Mouse (Mus musculus): Measurements from ENCODE around the gene St3gal3. TPM values are rescaled to one million over a fixed set of nuclear protein-coding genes. Genes with fewer than 3 reads are reported as not detected.

St3gal3 gene
- polyA plus RNA-seq, 1 experiment from 2014 or later, result 5.1 TPM

DNA sequence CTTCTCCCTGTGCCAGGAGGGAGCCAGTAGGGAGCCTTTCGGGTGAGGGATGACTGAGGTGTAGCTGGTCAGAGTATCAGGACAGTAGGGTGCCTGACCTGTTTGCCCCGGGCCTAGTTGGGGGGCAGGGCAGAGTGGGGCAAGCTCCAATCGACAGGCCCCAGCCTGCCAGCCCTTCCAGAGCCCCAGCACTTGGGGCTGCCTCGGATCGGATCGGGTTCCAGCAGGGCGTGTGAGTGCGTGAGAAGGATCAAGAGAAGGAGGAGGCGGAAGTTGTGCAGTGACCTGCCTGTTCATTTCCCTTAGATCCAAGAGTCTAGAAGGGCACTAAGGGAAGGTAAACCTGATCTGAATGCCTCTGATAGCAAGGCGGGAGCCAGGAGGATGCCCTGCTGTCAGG, 161.7 kb downstream of the St3gal3 start:
- Histone ChIP-seq H3K4me3 (ENCODE audit: low read depth, low read length) (no peak overlapping the region), H3K4me1 (ENCODE audit: insufficient read depth) (peaks cover 4% of the 10 kb centered on the region; the same call in 1 of the 2 replicates), H3K9ac (replicated peaks) (peak overlapping the region; percentile 21; the same call in 1 of the 2 replicates), H3K36me3 (replicated peaks; ENCODE audit: insufficient read depth, low read length) (no peaks in the 10 kb centered on the region), H3K27ac (ENCODE audit: low read depth) (no peak overlapping the region), H3K27me3 (ENCODE audit: insufficient read depth, low read length) (no peaks in the 10 kb centered on the region), H3K9me3 (ENCODE audit: low read length) (no peaks in the 10 kb centered on the region), H3K4me2 (ENCODE audit: low read depth, low read length) (no peak overlapping the region)
- WGBS (ENCODE audit: insufficient replicate concordance), result 72% methylated on average over 10 of the region's 10 CpGs
- no peak for TF ChIP-seq EP300 (IDR thresholded peaks at IDR 0.05; ENCODE audit: low read depth)
- TF ChIP-seq CTCF (IDR thresholded peaks at IDR 0.05; ENCODE audit: low read depth), result no peak
- no peak for ATAC-seq
- no peak for DNase-seq

DNA sequence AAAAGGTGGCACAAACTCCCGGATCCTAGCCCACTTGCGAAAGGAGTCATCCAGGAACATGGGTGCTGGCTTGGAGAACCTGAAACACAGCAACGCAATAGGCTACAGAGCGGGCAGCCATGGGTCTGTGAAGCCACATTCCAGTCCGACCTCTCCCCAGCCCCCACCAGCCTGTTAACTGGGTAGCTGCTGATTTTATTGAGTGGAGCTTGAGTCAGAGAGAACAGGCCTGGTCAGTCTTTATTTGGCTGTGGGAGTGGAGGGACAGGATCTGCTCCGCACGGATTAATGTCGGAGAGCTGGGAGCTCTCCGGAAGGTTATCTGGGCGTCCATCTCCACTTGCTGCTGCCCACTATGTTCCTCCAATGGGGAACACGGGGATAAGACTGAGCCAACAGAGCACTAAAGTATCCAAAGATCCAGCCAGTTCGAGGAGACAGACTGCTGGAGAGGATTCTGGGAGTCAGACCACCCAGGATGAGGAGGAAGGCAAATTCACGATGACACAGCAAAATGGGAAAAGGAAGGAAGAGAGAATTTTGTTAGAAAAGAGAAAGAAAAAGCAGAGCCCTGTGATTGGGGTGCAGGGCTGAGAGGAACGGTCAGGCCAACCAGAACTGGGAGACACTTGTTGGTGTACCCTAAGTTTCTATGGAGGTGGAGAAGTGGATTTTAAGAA, 170.2 kb downstream of the St3gal3 start:
- WGBS (ENCODE audit: insufficient replicate concordance), result 75% methylated on average over 13 of the region's 14 CpGs
- ATAC-seq (no peak), DNase-seq (no peak)
- no peaks in the 10 kb centered on the region for H3K4me1 ChIP-seq (ENCODE audit: insufficient read depth)
- H3K4me3 ChIP-seq (ENCODE audit: low read depth, low read length), result no peak overlapping the region
- TF ChIP-seq EP300 (IDR thresholded peaks at IDR 0.05; ENCODE audit: low read depth) (no peak), CTCF (IDR thresholded peaks at IDR 0.05; ENCODE audit: low read depth) (no peak)
- H3K36me3 ChIP-seq (replicated peaks; ENCODE audit: insufficient read depth, low read length), result 0 out of 2 replicates have a peak, but pooled peaks cover 6% of the 10 kb centered on the region
- H3K9ac ChIP-seq (replicated peaks), result no peak overlapping the region
- no peak overlapping the region for H3K4me2 ChIP-seq (ENCODE audit: low read depth, low read length)
- H3K27me3 ChIP-seq (ENCODE audit: insufficient read depth, low read length), result no peaks in the 10 kb centered on the region
- no peak overlapping the region for H3K27ac ChIP-seq (ENCODE audit: low read depth)
- H3K9me3 ChIP-seq (ENCODE audit: low read length), result no peaks in the 10 kb centered on the region

DNA sequence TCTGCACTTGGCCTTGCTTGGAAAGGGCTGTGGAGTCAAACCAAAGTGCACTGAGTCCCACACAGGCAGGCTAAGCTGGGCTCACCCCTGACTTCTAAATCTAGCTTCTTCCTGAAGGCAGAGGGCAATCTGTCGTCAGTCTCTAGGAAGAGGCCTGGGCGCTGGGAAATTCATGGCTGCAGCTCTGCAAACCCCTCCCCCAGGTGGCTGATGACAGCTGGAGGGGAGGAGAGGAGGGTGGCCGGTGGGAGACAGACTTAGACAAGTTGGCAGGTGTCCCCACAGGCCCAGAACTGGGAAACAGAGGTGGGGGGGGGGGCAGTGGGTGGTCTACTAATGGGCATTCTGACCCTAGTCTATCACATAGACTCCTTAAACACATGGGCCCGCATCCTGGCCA, 177.2 kb downstream of the St3gal3 start:
- TF ChIP-seq CTCF (IDR thresholded peaks at IDR 0.05; ENCODE audit: low read depth), result no peak
- TF ChIP-seq EP300 (IDR thresholded peaks at IDR 0.05; ENCODE audit: low read depth), result no peak
- H3K4me2 ChIP-seq (ENCODE audit: low read depth, low read length), result no peak overlapping the region
- no peaks in the 10 kb centered on the region for H3K4me1 ChIP-seq (ENCODE audit: insufficient read depth)
- no peak for ATAC-seq
- H3K9me3 ChIP-seq (ENCODE audit: low read length), result no peaks in the 10 kb centered on the region
- peaks cover 16% of the 10 kb centered on the region for H3K36me3 ChIP-seq (replicated peaks; ENCODE audit: insufficient read depth, low read length)
- H3K27ac ChIP-seq (ENCODE audit: low read depth), result no peak overlapping the region
- H3K9ac ChIP-seq (replicated peaks), result no peak overlapping the region
- H3K4me3 ChIP-seq (ENCODE audit: low read depth, low read length), result no peak overlapping the region
- DNase-seq, result no peak
- no peaks in the 10 kb centered on the region for H3K27me3 ChIP-seq (ENCODE audit: insufficient read depth, low read length)
- WGBS (ENCODE audit: insufficient replicate concordance), result 76% methylated on average over 4 of the region's 4 CpGs

DNA sequence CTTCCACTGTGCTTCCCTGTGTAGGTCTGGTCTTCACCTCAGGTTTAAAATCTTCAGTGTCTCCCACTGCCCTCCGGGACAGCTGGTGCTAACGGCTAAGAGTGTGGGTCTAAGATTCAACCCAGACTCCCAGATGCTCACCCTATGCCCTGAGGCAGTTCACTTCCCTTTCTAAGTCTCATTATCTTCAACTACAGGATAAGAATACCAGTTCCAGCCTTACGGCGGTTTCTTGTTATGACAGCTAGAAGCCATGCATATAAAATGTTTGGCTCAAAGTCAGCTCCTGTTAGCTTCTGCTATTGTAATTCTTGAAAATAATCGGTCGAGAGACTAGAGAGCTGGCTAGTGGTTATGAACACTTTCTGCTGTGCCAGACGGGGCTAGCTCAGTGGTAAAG, 187.2 kb downstream of the St3gal3 start:
- DNase-seq (no peak), ATAC-seq (no peak)
- 0 out of 2 replicates have a peak, but pooled peaks cover 2% of the 10 kb centered on the region for H3K36me3 ChIP-seq (replicated peaks; ENCODE audit: insufficient read depth, low read length)
- H3K4me2 ChIP-seq (ENCODE audit: low read depth, low read length), result no peak overlapping the region
- no peak for TF ChIP-seq EP300 (IDR thresholded peaks at IDR 0.05; ENCODE audit: low read depth)
- TF ChIP-seq CTCF (IDR thresholded peaks at IDR 0.05; ENCODE audit: low read depth), result no peak
- H3K4me3 ChIP-seq (ENCODE audit: low read depth, low read length), result no peak overlapping the region
- H3K9ac ChIP-seq (replicated peaks), result no peak overlapping the region
- H3K9me3 ChIP-seq (ENCODE audit: low read length), result no peaks in the 10 kb centered on the region; the same call in 1 of the 2 replicates
- no peak overlapping the region for H3K27ac ChIP-seq (ENCODE audit: low read depth)
- no peaks in the 10 kb centered on the region for H3K27me3 ChIP-seq (ENCODE audit: insufficient read depth, low read length)
- no peaks in the 10 kb centered on the region for H3K4me1 ChIP-seq (ENCODE audit: insufficient read depth)
- WGBS (ENCODE audit: insufficient replicate concordance), result 79% methylated on average over 7 of the region's 7 CpGs

DNA sequence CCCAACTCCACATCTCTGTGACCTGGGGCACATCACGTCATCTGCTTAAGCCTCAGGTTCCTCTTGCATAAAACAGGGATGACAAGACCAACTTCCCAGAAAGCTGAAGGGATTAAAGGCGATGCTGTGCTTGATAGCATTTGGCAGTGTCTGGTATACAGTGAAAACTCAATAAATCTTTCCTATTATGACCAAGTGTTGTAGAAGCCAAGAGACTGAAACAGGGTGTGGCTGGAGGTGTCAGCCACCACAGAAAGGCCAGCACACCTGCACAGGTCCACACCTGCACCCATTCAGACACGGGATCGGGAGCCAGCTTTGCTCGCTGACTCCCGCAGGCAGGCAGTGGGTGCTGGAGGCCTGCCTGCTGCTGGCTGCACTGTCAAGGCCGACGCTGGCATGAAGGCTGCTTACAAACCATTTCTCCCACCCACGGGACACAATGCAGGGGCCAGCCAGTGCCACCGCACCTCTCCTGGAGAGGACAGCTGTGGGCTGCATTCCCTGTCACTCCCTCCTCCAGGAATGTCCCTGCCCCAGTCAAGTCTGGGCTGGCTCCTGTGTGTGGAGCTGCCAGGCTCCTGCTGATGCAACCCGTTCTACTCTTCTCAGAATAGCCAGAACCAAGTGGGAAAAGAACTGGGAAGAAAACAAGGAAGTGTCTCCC, 187.9 kb downstream of the St3gal3 start:
- no peak overlapping the region for H3K4me3 ChIP-seq (ENCODE audit: low read depth, low read length)
- H3K27me3 ChIP-seq (ENCODE audit: insufficient read depth, low read length), result no peaks in the 10 kb centered on the region
- TF ChIP-seq CTCF (IDR thresholded peaks at IDR 0.05; ENCODE audit: low read depth) (no peak), EP300 (IDR thresholded peaks at IDR 0.05; ENCODE audit: low read depth) (no peak)
- DNase-seq, result no peak
- no peak overlapping the region for H3K4me2 ChIP-seq (ENCODE audit: low read depth, low read length)
- no peak overlapping the region for H3K27ac ChIP-seq (ENCODE audit: low read depth)
- no peaks in the 10 kb centered on the region for H3K4me1 ChIP-seq (ENCODE audit: insufficient read depth)
- 83% methylated on average over 11 of the region's 11 CpGs for WGBS (ENCODE audit: insufficient replicate concordance)
- 0 out of 2 replicates have a peak, but pooled peaks cover 2% of the 10 kb centered on the region for H3K36me3 ChIP-seq (replicated peaks; ENCODE audit: insufficient read depth, low read length)
- no peak for ATAC-seq
- H3K9ac ChIP-seq (replicated peaks), result no peak overlapping the region
- H3K9me3 ChIP-seq (ENCODE audit: low read length), result no peaks in the 10 kb centered on the region

DNA sequence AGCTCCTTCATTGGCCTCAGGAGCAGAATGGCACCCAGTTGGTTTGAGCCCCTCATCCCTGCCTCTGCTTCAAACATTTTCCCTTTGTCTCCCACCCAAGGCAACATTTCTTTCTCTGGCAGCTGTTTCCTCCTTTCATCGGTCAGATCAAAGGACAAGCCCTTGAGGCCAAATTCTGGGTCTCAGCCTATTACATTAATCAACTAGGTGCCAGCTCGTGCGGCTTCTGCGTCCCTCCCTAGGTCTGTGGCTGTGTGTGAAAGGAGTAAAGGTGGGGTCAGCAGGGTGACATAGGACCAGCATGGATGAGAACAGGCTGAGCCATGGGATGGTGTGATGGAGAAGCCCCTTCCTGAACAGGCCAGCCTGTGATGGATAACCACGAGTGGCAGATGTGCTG, 191.4 kb downstream of the St3gal3 start:
- no peak overlapping the region for H3K4me2 ChIP-seq (ENCODE audit: low read depth, low read length)
- H3K27me3 ChIP-seq (ENCODE audit: insufficient read depth, low read length), result no peaks in the 10 kb centered on the region
- TF ChIP-seq CTCF (IDR thresholded peaks at IDR 0.05; ENCODE audit: low read depth), result no peak
- no peak for TF ChIP-seq EP300 (IDR thresholded peaks at IDR 0.05; ENCODE audit: low read depth)
- no peak for ATAC-seq
- H3K4me3 ChIP-seq (ENCODE audit: low read depth, low read length), result no peak overlapping the region
- no peaks in the 10 kb centered on the region for H3K9me3 ChIP-seq (ENCODE audit: low read length)
- peaks cover 7% of the 10 kb centered on the region; the same call in 1 of the 2 replicates for H3K36me3 ChIP-seq (replicated peaks; ENCODE audit: insufficient read depth, low read length)
- H3K27ac ChIP-seq (ENCODE audit: low read depth), result no peak overlapping the region
- H3K9ac ChIP-seq (replicated peaks), result no peak overlapping the region
- no peak for DNase-seq
- no peaks in the 10 kb centered on the region for H3K4me1 ChIP-seq (ENCODE audit: insufficient read depth)
- WGBS (ENCODE audit: insufficient replicate concordance), result 67% methylated on average over 5 of the region's 5 CpGs
